Mouse (Mus musculus): ENCODE measurements around the gene Tmprss11b.

GRCm38 (mm10) chr5:86621778-86622177 is 54.4 kb downstream of the Tmprss11b start:
- TF ChIP-seq POLR2A (IDR thresholded peaks at IDR 0.05; ENCODE audit: borderline replicate concordance, insufficient read depth, low read length) (no peak), CTCF (IDR thresholded peaks at IDR 0.05; ENCODE audit: borderline replicate concordance, insufficient read depth, low read depth, low read length) (no peak)

Data from cerebellum, adult 2 months (tissue).